Mouse (Mus musculus): ENCODE results near the gene Tbc1d10a. TPM values are rescaled to one million over a fixed set of nuclear protein-coding genes. Genes with fewer than 3 reads are reported as not detected.

The Tbc1d10a gene
- polyA plus RNA-seq, 1 experiment: 19.9 TPM

GRCm38 (mm10) chr11:4196636-4197035 lies 10.0 kb downstream of the Tbc1d10a start:
- H3K27ac ChIP-seq (ENCODE audit: insufficient read depth, low read length): no peak overlapping the region
- H3K27me3 ChIP-seq (ENCODE audit: control insufficient read depth, insufficient read depth, low read length, poor library complexity, severe bottlenecking): no peaks in the 10 kb centered on the region
- H3K4me3 ChIP-seq (ENCODE audit: low read depth, low read length): no peak overlapping the region
- H3K9me3 ChIP-seq (replicated peaks; ENCODE audit: control insufficient read depth, insufficient read depth, low read length, poor library complexity, severe bottlenecking): no peaks in the 10 kb centered on the region
- no peak for TF ChIP-seq CTCF (IDR thresholded peaks at IDR 0.05; ENCODE audit: low read depth, low read length)
- no peak for TF ChIP-seq EP300 (IDR thresholded peaks at IDR 0.05; ENCODE audit: insufficient read depth, low read depth, low read length)
- TF ChIP-seq POLR2A (IDR thresholded peaks at IDR 0.05; ENCODE audit: insufficient read depth, low read length): no peak
- H3K36me3 ChIP-seq (ENCODE audit: control insufficient read depth, insufficient read depth, low read length, poor library complexity, severe bottlenecking): peaks cover 2% of the 10 kb centered on the region
- peaks cover 6% of the 10 kb centered on the region for H3K4me1 ChIP-seq (ENCODE audit: control insufficient read depth, insufficient read depth, low read length)
- H3K9ac ChIP-seq (ENCODE audit: low read depth, poor library complexity, severe bottlenecking): no peak overlapping the region

GRCm38 (mm10) chr11:4197691-4198090 lies 11.1 kb downstream of the Tbc1d10a start:
- Histone ChIP-seq H3K9me3 (replicated peaks; ENCODE audit: control insufficient read depth, insufficient read depth, low read length, poor library complexity, severe bottlenecking) (no peaks in the 10 kb centered on the region), H3K9ac (ENCODE audit: low read depth, poor library complexity, severe bottlenecking) (no peak overlapping the region), H3K27me3 (ENCODE audit: control insufficient read depth, insufficient read depth, low read length, poor library complexity, severe bottlenecking) (no peaks in the 10 kb centered on the region), H3K4me3 (ENCODE audit: low read depth, low read length) (no peak overlapping the region), H3K27ac (ENCODE audit: insufficient read depth, low read length) (no peak overlapping the region), H3K36me3 (ENCODE audit: control insufficient read depth, insufficient read depth, low read length, poor library complexity, severe bottlenecking) (no peaks in the 10 kb centered on the region), H3K4me1 (ENCODE audit: control insufficient read depth, insufficient read depth, low read length) (peaks cover 6% of the 10 kb centered on the region)
- TF ChIP-seq CTCF (IDR thresholded peaks at IDR 0.05; ENCODE audit: low read depth, low read length): no peak

GRCm38 (mm10) chr11:4201981-4202700 lies 15.6 kb downstream of the Tbc1d10a start:
- peaks cover 4% of the 10 kb centered on the region for H3K4me1 ChIP-seq (ENCODE audit: control insufficient read depth, insufficient read depth, low read length)
- no peak for TF ChIP-seq EP300 (IDR thresholded peaks at IDR 0.05; ENCODE audit: insufficient read depth, low read depth, low read length)
- TF ChIP-seq POLR2A (IDR thresholded peaks at IDR 0.05; ENCODE audit: insufficient read depth, low read length): no peak
- TF ChIP-seq CTCF (IDR thresholded peaks at IDR 0.05; ENCODE audit: low read depth, low read length): no peak
- H3K27ac ChIP-seq (ENCODE audit: insufficient read depth, low read length): no peak overlapping the region
- peaks cover 2% of the 10 kb centered on the region; the same call in 1 of the 2 replicates for H3K36me3 ChIP-seq (ENCODE audit: control insufficient read depth, insufficient read depth, low read length, poor library complexity, severe bottlenecking)
- H3K4me3 ChIP-seq (ENCODE audit: low read depth, low read length): no peak overlapping the region
- H3K9ac ChIP-seq (ENCODE audit: low read depth, poor library complexity, severe bottlenecking): no peak overlapping the region
- H3K27me3 ChIP-seq (ENCODE audit: control insufficient read depth, insufficient read depth, low read length, poor library complexity, severe bottlenecking): no peaks in the 10 kb centered on the region
- H3K9me3 ChIP-seq (replicated peaks; ENCODE audit: control insufficient read depth, insufficient read depth, low read length, poor library complexity, severe bottlenecking): no peaks in the 10 kb centered on the region

- H3K27ac ChIP-seq (ENCODE audit: insufficient read depth, low read length): no peak overlapping the region
- no peaks in the 10 kb centered on the region for H3K9me3 ChIP-seq (replicated peaks; ENCODE audit: control insufficient read depth, insufficient read depth, low read length, poor library complexity, severe bottlenecking)
- peaks cover 2% of the 10 kb centered on the region; the same call in 1 of the 2 replicates for H3K36me3 ChIP-seq (ENCODE audit: control insufficient read depth, insufficient read depth, low read length, poor library complexity, severe bottlenecking)
- no peak for TF ChIP-seq CTCF (IDR thresholded peaks at IDR 0.05; ENCODE audit: low read depth, low read length)
- TF ChIP-seq POLR2A (IDR thresholded peaks at IDR 0.05; ENCODE audit: insufficient read depth, low read length): no peak
- TF ChIP-seq EP300 (IDR thresholded peaks at IDR 0.05; ENCODE audit: insufficient read depth, low read depth, low read length): no peak
- no peak overlapping the region for H3K4me3 ChIP-seq (ENCODE audit: low read depth, low read length)
- no peak overlapping the region for H3K9ac ChIP-seq (ENCODE audit: low read depth, poor library complexity, severe bottlenecking)
- no peaks in the 10 kb centered on the region for H3K4me1 ChIP-seq (ENCODE audit: control insufficient read depth, insufficient read depth, low read length)
- H3K27me3 ChIP-seq (ENCODE audit: control insufficient read depth, insufficient read depth, low read length, poor library complexity, severe bottlenecking): no peaks in the 10 kb centered on the region
Observed at GRCm38 (mm10) chr11:4202995-4203704, 16.6 kb downstream of the Tbc1d10a start.

- no peak overlapping the region for H3K27ac ChIP-seq (ENCODE audit: insufficient read depth, low read length)
- no peaks in the 10 kb centered on the region for H3K9me3 ChIP-seq (replicated peaks; ENCODE audit: control insufficient read depth, insufficient read depth, low read length, poor library complexity, severe bottlenecking)
- no peak overlapping the region for H3K9ac ChIP-seq (ENCODE audit: low read depth, poor library complexity, severe bottlenecking)
Observed at GRCm38 (mm10) chr11:4203705-4204074, 17.1 kb downstream of the Tbc1d10a start.

GRCm38 (mm10) chr11:4205097-4205655 lies 18.6 kb downstream of the Tbc1d10a start:
- no peak overlapping the region for H3K4me3 ChIP-seq (ENCODE audit: low read depth, low read length)
- no peak overlapping the region for H3K27ac ChIP-seq (ENCODE audit: insufficient read depth, low read length)
- H3K4me1 ChIP-seq (ENCODE audit: control insufficient read depth, insufficient read depth, low read length): no peaks in the 10 kb centered on the region
- no peak overlapping the region for H3K9ac ChIP-seq (ENCODE audit: low read depth, poor library complexity, severe bottlenecking)
- peaks cover 2% of the 10 kb centered on the region; the same call in 1 of the 2 replicates for H3K36me3 ChIP-seq (ENCODE audit: control insufficient read depth, insufficient read depth, low read length, poor library complexity, severe bottlenecking)
- H3K27me3 ChIP-seq (ENCODE audit: control insufficient read depth, insufficient read depth, low read length, poor library complexity, severe bottlenecking): no peaks in the 10 kb centered on the region
- H3K9me3 ChIP-seq (replicated peaks; ENCODE audit: control insufficient read depth, insufficient read depth, low read length, poor library complexity, severe bottlenecking): no peaks in the 10 kb centered on the region
- no peak for TF ChIP-seq EP300 (IDR thresholded peaks at IDR 0.05; ENCODE audit: insufficient read depth, low read depth, low read length)
- no peak for TF ChIP-seq CTCF (IDR thresholded peaks at IDR 0.05; ENCODE audit: low read depth, low read length)
- TF ChIP-seq POLR2A (IDR thresholded peaks at IDR 0.05; ENCODE audit: insufficient read depth, low read length): no peak

More at GRCm38 (mm10) chr11:4203705-4204074, 17.1 kb downstream of the Tbc1d10a start:
- Histone ChIP-seq H3K4me1 (ENCODE audit: control insufficient read depth, insufficient read depth, low read length) (no peaks in the 10 kb centered on the region), H3K36me3 (ENCODE audit: control insufficient read depth, insufficient read depth, low read length, poor library complexity, severe bottlenecking) (peaks cover 2% of the 10 kb centered on the region; the same call in 1 of the 2 replicates), H3K4me3 (ENCODE audit: low read depth, low read length) (no peak overlapping the region), H3K27me3 (ENCODE audit: control insufficient read depth, insufficient read depth, low read length, poor library complexity, severe bottlenecking) (no peaks in the 10 kb centered on the region)
- TF ChIP-seq POLR2A (IDR thresholded peaks at IDR 0.05; ENCODE audit: insufficient read depth, low read length) (no peak), EP300 (IDR thresholded peaks at IDR 0.05; ENCODE audit: insufficient read depth, low read depth, low read length) (no peak), CTCF (IDR thresholded peaks at IDR 0.05; ENCODE audit: low read depth, low read length) (no peak)
